Mouse (Mus musculus) kidney, embryonic 14.5 days (tissue): Measurements from ENCODE around the gene Vps72. TPM values are rescaled to one million over a fixed set of nuclear protein-coding genes. Genes with fewer than 3 reads are reported as not detected.

Experiments used
- ATAC-seq: fragments of 200-750 bp; cut with Nextera tagmentation; 2 replicates; pipeline ENCODE4 v1.8.0; 2017; ENCODE audit warnings: moderate number of reproducible peaks, mild to moderate bottlenecking, moderate TSS enrichment, moderate library complexity; ENCODE audit not compliant: low FRiP score, low TSS enrichment
- H3K27ac ChIP-seq: fragments of 300-500 bp; sonication (generic); 2 replicates; pipeline ENCODE4 v1.5.1; 2014; ENCODE audit warnings: low read depth, mild to moderate bottlenecking, low read length, moderate library complexity, mixed read lengths
- H3K27me3 ChIP-seq: fragments of 300-500 bp; sonication (generic); 2 replicates; pipeline ENCODE4 v1.6.1; 2014; ENCODE audit warnings: mild to moderate bottlenecking, low read length; ENCODE audit not compliant: control insufficient read depth, insufficient read depth
- H3K36me3 ChIP-seq: fragments of 300-500 bp; sonication (generic); 2 replicates; pipeline ENCODE4 v1.6.1; 2014; ENCODE audit warnings: low read length, mixed read lengths; ENCODE audit not compliant: control insufficient read depth, insufficient read depth
- H3K4me1 ChIP-seq: fragments of 300-500 bp; sonication (generic); 2 replicates; pipeline ENCODE4 v1.6.1; 2014; ENCODE audit warnings: low read length, mixed read lengths; ENCODE audit not compliant: control insufficient read depth, insufficient read depth
- H3K4me2 ChIP-seq: fragments of 300-500 bp; sonication (generic); replicated peaks from 2 replicates; pipeline ENCODE4 v1.6.1; 2014; ENCODE audit warnings: low read depth, mild to moderate bottlenecking, low read length
- H3K4me3 ChIP-seq: fragments of 300-500 bp; sonication (generic); 2 replicates; pipeline ENCODE4 v1.5.1; 2014; ENCODE audit warnings: mild to moderate bottlenecking, low read length
- H3K9ac ChIP-seq: fragments of 300-500 bp; sonication (generic); 2 replicates; pipeline ENCODE4 v1.6.1; 2014; ENCODE audit warnings: low read depth, mild to moderate bottlenecking, low read length, moderate library complexity
- H3K9me3 ChIP-seq: fragments of 300-500 bp; sonication (generic); 2 replicates; pipeline ENCODE4 v1.6.1; 2016; ENCODE audit warnings: low read length; ENCODE audit not compliant: control insufficient read depth
- WGBS: fragments of 180-500 bp; shearing (Covaris S2); extraction: QIAGEN DNeasy Blood & Tissue Kit; methylation state at CpG from one replicate; pipeline ENCODE4 v1.1.7; 2014; 5-methylcytosine and 5-hydroxymethylcytosine counted together
- polyA plus RNA-seq: library from polyadenylated mRNA; unstranded; fragments of >200 nt; fragmentation: Nextera tagmentation; extraction: Ambion mirVana; gene quantifications from 2 replicates; pipeline ENCODE4 v1.2.1, GENCODE M21; 2014

The Vps72 gene
- polyA plus RNA-seq, result 182 and 190 TPM in 2 replicates

GRCm38 (mm10) chr3:95110911-95111726 is at the start of gene Vps72:
Gene Vps72 (plus strand): TSS chr3:95111022.
- H3K27ac ChIP-seq, result peak within 1 kb of the TSS; percentile 97
- H3K36me3 ChIP-seq, result peaks cover 12% of the 10 kb centered on the region
- H3K27me3 ChIP-seq, result no peaks in the 10 kb centered on the region
- H3K9me3 ChIP-seq, result no peaks in the 10 kb centered on the region
- 0% methylated on average over 51 of the region's 54 CpGs for WGBS
- ATAC-seq, result peak; percentile 73
- peak within 1 kb of the TSS; percentile 72 for H3K4me3 ChIP-seq
- H3K4me2 ChIP-seq, result peak within 1 kb of the TSS; percentile 32
- H3K9ac ChIP-seq, result peak within 1 kb of the TSS; percentile 87
- peaks cover 4% of the 10 kb centered on the region; the same call in 1 of the 2 replicates for H3K4me1 ChIP-seq

- Histone ChIP-seq H3K4me1 (no peaks in the 10 kb centered on the region), H3K27me3 (no peaks in the 10 kb centered on the region), H3K4me2 (no peak overlapping the region), H3K9me3 (no peaks in the 10 kb centered on the region), H3K36me3 (peaks cover 93% of the 10 kb centered on the region), H3K9ac (no peak overlapping the region), H3K27ac (no peak overlapping the region), H3K4me3 (no peak overlapping the region)
- ATAC-seq, result no peak
- WGBS, result 91% methylated on average over 4 of the region's 4 CpGs
These were observed 47.1 kb upstream of the Vps72 start for GRCm38 (mm10) chr3:95063741-95064140.

- no peaks in the 10 kb centered on the region for H3K4me1 ChIP-seq
- peaks cover 93% of the 10 kb centered on the region for H3K36me3 ChIP-seq
- H3K27ac ChIP-seq, result no peak overlapping the region
- 100% methylated on average over 1 of the region's 1 CpGs for WGBS
- no peak overlapping the region for H3K4me3 ChIP-seq
- no peaks in the 10 kb centered on the region for H3K27me3 ChIP-seq
- no peak overlapping the region for H3K9ac ChIP-seq
- H3K9me3 ChIP-seq, result no peaks in the 10 kb centered on the region
- H3K4me2 ChIP-seq, result no peak overlapping the region
- no peak for ATAC-seq
These were observed 45.3 kb upstream of the Vps72 start for GRCm38 (mm10) chr3:95065553-95065952.

- H3K4me1 ChIP-seq, result no peaks in the 10 kb centered on the region
- H3K9me3 ChIP-seq, result no peaks in the 10 kb centered on the region
- no peak for ATAC-seq
- no peak overlapping the region for H3K9ac ChIP-seq
- 94% methylated on average over 6 of the region's 6 CpGs for WGBS
- H3K4me2 ChIP-seq, result no peak overlapping the region
- H3K27ac ChIP-seq, result no peak overlapping the region
- no peaks in the 10 kb centered on the region for H3K27me3 ChIP-seq
- no peak overlapping the region for H3K4me3 ChIP-seq
- H3K36me3 ChIP-seq, result peaks cover 93% of the 10 kb centered on the region
These were observed 44.7 kb upstream of the Vps72 start for GRCm38 (mm10) chr3:95066095-95066494.

GRCm38 (mm10) chr3:95066570-95066969 is 44.3 kb upstream of the Vps72 start:
- 91% methylated on average over 11 of the region's 11 CpGs for WGBS
- Histone ChIP-seq H3K4me3 (no peak overlapping the region), H3K9ac (no peak overlapping the region), H3K36me3 (peaks cover 93% of the 10 kb centered on the region), H3K4me2 (no peak overlapping the region), H3K4me1 (no peaks in the 10 kb centered on the region), H3K27ac (no peak overlapping the region), H3K9me3 (no peaks in the 10 kb centered on the region), H3K27me3 (no peaks in the 10 kb centered on the region)
- no peak for ATAC-seq

- Histone ChIP-seq H3K9me3 (no peaks in the 10 kb centered on the region), H3K4me1 (no peaks in the 10 kb centered on the region), H3K36me3 (peaks cover 86% of the 10 kb centered on the region), H3K27ac (no peak overlapping the region), H3K4me2 (no peak overlapping the region), H3K9ac (no peak overlapping the region), H3K27me3 (no peaks in the 10 kb centered on the region), H3K4me3 (no peak overlapping the region)
- WGBS, result 90% methylated on average over 2 of the region's 2 CpGs
- ATAC-seq, result no peak
These were observed 39.2 kb upstream of the Vps72 start for GRCm38 (mm10) chr3:95071606-95072005.

- Histone ChIP-seq H3K27me3 (no peaks in the 10 kb centered on the region), H3K36me3 (no peaks in the 10 kb centered on the region; the same call in 1 of the 2 replicates), H3K27ac (no peak overlapping the region), H3K9me3 (no peaks in the 10 kb centered on the region), H3K9ac (no peak overlapping the region), H3K4me2 (no peak overlapping the region), H3K4me1 (0 out of 2 replicates have a peak, but pooled peaks cover 3% of the 10 kb centered on the region), H3K4me3 (no peak overlapping the region)
- WGBS, result 100% methylated on average over 1 of the region's 1 CpGs
- ATAC-seq, result no peak
These were observed 22.8 kb upstream of the Vps72 start for GRCm38 (mm10) chr3:95088071-95088470.

- peaks cover 9% of the 10 kb centered on the region; the same call in 1 of the 2 replicates for H3K36me3 ChIP-seq
- 31% methylated on average over 2 of the region's 2 CpGs for WGBS
These were observed 10.0 kb upstream of the Vps72 start for GRCm38 (mm10) chr3:95100854-95101253.

GRCm38 (mm10) chr3:95105121-95105520 is 5.7 kb upstream of the Vps72 start:
- peak overlapping the region; percentile 89; the same call in 1 of the 2 replicates for H3K9ac ChIP-seq
- no peaks in the 10 kb centered on the region for H3K27me3 ChIP-seq
- peaks cover 8% of the 10 kb centered on the region for H3K4me1 ChIP-seq
- no peak overlapping the region for H3K27ac ChIP-seq
- no peak for ATAC-seq
- H3K9me3 ChIP-seq, result no peaks in the 10 kb centered on the region
- H3K4me2 ChIP-seq, result peak overlapping the region; percentile 77
- H3K4me3 ChIP-seq, result peak overlapping the region; percentile 98
- 65% methylated on average over 4 of the region's 4 CpGs for WGBS
- peaks cover 5% of the 10 kb centered on the region; the same call in 1 of the 2 replicates for H3K36me3 ChIP-seq

More at GRCm38 (mm10) chr3:95100854-95101253, 10.0 kb upstream of the Vps72 start:
- no peak overlapping the region for H3K4me3 ChIP-seq
- H3K27me3 ChIP-seq, result no peaks in the 10 kb centered on the region
- no peak overlapping the region for H3K27ac ChIP-seq
- H3K4me2 ChIP-seq, result no peak overlapping the region
- no peaks in the 10 kb centered on the region for H3K9me3 ChIP-seq
- ATAC-seq, result no peak
- H3K9ac ChIP-seq, result no peak overlapping the region
- H3K4me1 ChIP-seq, result peaks cover 8% of the 10 kb centered on the region
